Mouse (Mus musculus): ENCODE measurements around the gene Tmem214.

Tmem214 gene

GRCm38 (mm10) chr5:30867712-30868111 is at the start of gene Tmem214:
Gene Tmem214 (plus strand): TSS chr5:30868012.
- in situ Hi-C loops (cut with MboI, MseI), result no loop called here

GRCm38 (mm10) chr5:30818758-30819309 is 49.0 kb upstream of the Tmem214 start:
- in situ Hi-C loops (cut with MboI, MseI), result loop anchor here (5.0 kb wide), 2 partner anchors 33 to 43 kb away; no protein-coding TSS in a partner anchor

- in situ Hi-C loops (cut with MboI, MseI), result no loop called here
Observed at GRCm38 (mm10) chr5:30822689-30823088, 45.1 kb upstream of the Tmem214 start.

GRCm38 (mm10) chr5:30823091-30823490 is 44.7 kb upstream of the Tmem214 start:
- in situ Hi-C loops (cut with MboI, MseI), result no loop called here

- in situ Hi-C loops (cut with MboI, MseI), result no loop called here
Observed at GRCm38 (mm10) chr5:30824124-30824988, 43.5 kb upstream of the Tmem214 start.

GRCm38 (mm10) chr5:30825166-30825565 is 42.6 kb upstream of the Tmem214 start:
- in situ Hi-C loops (cut with MboI, MseI), result no loop called here

- in situ Hi-C loops (cut with MboI, MseI), result no loop called here
Observed at GRCm38 (mm10) chr5:30825821-30826220, 42.0 kb upstream of the Tmem214 start.

- in situ Hi-C loops (cut with MboI, MseI), result no loop called here
Observed at GRCm38 (mm10) chr5:30833416-30833815, 34.4 kb upstream of the Tmem214 start.

GRCm38 (mm10) chr5:30839731-30840130 is 28.1 kb upstream of the Tmem214 start:
- in situ Hi-C loops (cut with MboI, MseI), result no loop called here

GRCm38 (mm10) chr5:30841896-30842295 is 25.9 kb upstream of the Tmem214 start:
- in situ Hi-C loops (cut with MboI, MseI), result no loop called here

GRCm38 (mm10) chr5:30849891-30850555 is 17.8 kb upstream of the Tmem214 start:
- in situ Hi-C loops (cut with MboI, MseI), result loop anchor here in 1 of 2 experiments (5.0 kb wide), 1 partner anchor 33 kb away; no protein-coding TSS in a partner anchor

- in situ Hi-C loops (cut with MboI, MseI), result loop anchor here in 1 of 2 experiments (5.0 kb wide), 1 partner anchor 33 kb away; no protein-coding TSS in a partner anchor
Observed at GRCm38 (mm10) chr5:30850556-30850925, 17.3 kb upstream of the Tmem214 start.

- in situ Hi-C loops (cut with MboI, MseI), result loop anchor here in 1 of 2 experiments (5.0 kb wide), 1 partner anchor 36 kb away; no protein-coding TSS in a partner anchor
Observed at GRCm38 (mm10) chr5:30853522-30853921, 14.3 kb upstream of the Tmem214 start.

- in situ Hi-C loops (cut with MboI, MseI), result no loop called here
Observed at GRCm38 (mm10) chr5:30855674-30856073, 12.1 kb upstream of the Tmem214 start.

- in situ Hi-C loops (cut with MboI, MseI), result no loop called here
Observed at GRCm38 (mm10) chr5:30856124-30856523, 11.7 kb upstream of the Tmem214 start.

- in situ Hi-C loops (cut with MboI, MseI), result loop anchor here in 1 of 2 experiments (5.0 kb wide), 1 partner anchor 47 kb away; no protein-coding TSS in a partner anchor
Observed at GRCm38 (mm10) chr5:30863852-30864251, 4.0 kb upstream of the Tmem214 start.

GRCm38 (mm10) chr5:30864322-30864721 is 3.5 kb upstream of the Tmem214 start:
- in situ Hi-C loops (cut with MboI, MseI), result loop anchor here in 1 of 2 experiments (5.0 kb wide), 1 partner anchor 47 kb away; no protein-coding TSS in a partner anchor

- in situ Hi-C loops (cut with MboI, MseI), result no loop called here
Observed at GRCm38 (mm10) chr5:30866871-30867270, 941 bp upstream of the Tmem214 start.

- in situ Hi-C loops (cut with MboI, MseI), result no loop called here
Observed at GRCm38 (mm10) chr5:30868981-30869380, 1.2 kb downstream of the Tmem214 start.

- in situ Hi-C loops (cut with MboI, MseI), result no loop called here
Observed at GRCm38 (mm10) chr5:30869405-30870130, 1.8 kb downstream of the Tmem214 start.

GRCm38 (mm10) chr5:30870131-30870406 is 2.3 kb downstream of the Tmem214 start:
- in situ Hi-C loops (cut with MboI, MseI), result no loop called here

GRCm38 (mm10) chr5:30872574-30872973 is 4.8 kb downstream of the Tmem214 start:
- in situ Hi-C loops (cut with MboI, MseI), result no loop called here
